Mouse (Mus musculus) testis, postnatal 10 days (tissue): ENCODE measurements around the gene Kcnc2.
"Not testable (repeated sequence)": the region's sequence is repeated elsewhere in the genome, so short reads cannot be mapped to it uniquely, and the experiment has no call there.

Experiments used
- DNase-seq: peaks from one replicate; pipeline ENCODE4 v3.0.0; 2021; ENCODE audit warnings: low spot score

Gene Kcnc2

DNA sequence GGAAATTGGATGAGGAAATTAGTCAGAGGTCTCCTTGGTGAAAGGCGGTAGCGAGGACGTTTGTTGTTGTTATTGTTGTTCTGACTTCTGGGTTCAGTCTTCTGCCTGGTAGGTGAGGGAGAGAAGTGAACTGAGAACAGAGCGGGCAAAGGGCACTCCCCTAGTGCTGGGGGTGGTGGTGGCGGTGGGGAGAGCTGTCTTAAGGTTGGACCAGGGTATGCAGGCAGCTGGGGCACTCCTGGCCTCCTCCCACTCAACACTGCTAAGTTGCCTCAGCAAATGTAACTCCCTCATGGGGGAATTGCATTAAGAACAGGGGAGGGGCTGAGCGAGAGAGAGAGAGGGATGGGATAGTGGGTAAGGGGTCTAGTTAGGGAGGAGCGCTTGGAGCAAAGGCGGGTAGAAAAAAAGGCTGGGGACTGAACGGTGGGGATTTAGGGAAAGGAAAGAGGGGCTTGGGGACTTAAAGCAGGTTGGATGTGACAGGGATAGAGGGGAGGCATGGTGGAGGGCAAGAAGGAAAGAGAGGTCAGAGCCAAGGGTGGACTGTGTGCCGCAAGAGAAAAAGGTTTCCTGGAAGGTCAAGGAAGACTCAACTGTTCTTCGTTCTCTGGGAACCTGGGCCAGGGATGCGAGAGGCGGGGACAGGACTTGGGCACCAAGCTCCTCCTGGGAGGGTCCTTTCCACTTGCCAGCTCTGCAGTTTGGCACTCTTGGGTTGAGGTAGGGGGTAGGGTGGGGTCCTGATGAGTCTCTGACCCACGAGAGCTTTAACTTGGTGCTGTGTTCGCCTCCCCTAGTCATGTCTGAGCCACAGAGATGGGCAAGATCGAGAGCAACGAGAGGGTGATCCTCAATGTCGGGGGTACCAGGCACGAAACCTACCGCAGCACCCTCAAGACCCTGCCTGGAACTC lies at the start of gene Kcnc2:
Gene Kcnc2 (plus strand): TSS at position 235 of the 916 bp plus-strand sequence.
- no peak for DNase-seq

DNA sequence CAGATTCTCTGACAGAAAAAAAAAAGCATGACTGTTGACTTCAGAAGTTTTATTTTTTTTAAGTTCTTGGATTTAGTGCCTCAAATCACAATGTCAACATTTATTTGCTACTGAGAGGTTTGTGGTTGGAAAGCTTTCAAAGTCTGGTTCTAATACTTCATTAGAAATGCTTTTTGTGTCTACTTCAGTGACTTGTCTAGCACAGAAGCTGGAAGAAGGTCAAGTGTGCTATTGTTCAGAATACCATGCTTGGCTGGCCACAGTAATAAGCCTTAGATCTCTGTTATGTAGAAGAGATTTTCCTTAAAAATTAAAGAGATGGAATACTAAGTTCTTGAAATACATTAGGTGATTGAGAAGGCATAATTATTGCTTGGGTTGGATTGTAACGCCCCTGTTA lies 43.8 kb upstream of the Kcnc2 start:
- no peak for DNase-seq

DNA sequence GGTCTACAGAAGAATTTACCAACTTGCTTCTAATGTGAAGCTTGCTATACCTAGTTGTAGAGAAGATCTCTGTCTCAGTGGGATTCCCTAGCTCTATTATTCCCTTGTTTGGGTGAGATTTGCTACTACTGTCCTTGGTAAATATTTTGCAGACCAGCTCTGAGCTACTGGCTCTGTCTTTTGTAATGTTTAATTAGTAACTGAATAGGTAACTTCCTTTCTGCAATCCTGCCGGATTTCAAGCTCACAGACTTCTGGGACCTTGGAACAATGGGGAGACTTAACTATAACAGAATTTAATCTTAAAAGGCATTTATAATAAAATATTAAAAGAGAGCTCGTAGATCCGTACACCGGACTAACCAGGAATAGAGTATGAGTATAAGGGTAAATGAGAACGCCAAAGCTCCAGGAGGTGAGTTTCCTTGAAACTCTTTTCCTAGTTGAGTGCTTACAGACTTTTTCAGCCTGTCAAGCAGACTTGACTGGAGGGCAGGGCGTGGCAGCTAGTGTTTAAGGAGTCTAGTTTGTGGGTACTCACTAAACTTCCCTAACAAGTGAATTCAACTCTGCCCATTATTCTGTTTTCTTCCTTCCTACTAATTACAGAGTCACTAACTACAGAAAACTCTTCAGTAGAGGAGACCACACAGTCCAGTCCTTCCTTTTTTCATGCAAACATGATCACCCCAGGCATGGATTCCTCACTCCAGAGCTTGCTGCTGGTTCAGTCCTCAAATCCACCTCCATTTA lies 41.7 kb upstream of the Kcnc2 start:
- DNase-seq: not testable (repeated sequence)

DNA sequence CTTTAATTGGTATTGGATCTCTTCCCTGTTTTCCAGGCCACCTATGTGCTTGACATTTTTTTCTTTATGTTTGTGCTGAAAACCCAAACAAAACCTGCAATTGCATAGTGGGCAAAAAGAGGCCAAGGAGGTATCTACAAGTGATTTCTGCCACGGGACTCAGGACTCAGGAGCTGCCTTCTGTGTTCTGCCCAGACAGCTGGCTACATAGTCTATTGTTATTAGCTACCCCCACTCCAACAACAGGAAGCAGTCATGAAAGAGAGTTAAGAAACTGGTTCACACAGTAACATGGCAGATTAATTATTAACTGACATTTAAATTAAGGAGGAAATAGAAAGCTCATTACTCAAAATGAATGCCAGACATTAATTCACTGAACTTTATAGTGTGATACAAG lies 38.2 kb upstream of the Kcnc2 start:
- DNase-seq: not testable (repeated sequence)

DNA sequence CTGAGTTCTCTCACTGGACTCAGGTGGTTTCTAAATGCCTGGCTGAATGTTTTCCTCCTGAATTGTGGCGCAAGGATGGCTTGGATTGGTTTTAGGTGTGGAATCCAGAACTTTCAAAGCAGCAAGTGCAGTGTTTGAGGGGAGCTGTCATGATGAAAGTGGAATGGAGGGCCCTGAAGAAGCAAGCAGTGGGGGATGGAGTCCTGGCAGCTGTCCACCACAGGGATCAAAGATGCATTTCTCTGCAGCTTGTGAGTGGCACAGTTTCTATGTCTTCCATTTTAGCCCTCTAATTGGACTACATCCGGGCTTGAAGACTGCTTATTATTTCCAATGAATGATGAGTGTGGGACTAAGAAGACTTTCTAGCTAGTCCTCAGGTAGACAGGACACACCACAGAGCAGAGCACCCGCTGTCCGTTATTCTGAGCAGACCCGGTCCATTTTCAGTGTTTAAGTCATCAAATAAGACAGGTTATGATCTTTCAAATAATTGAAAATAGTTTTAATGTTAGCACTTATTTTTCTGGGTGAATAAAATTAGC lies 35.5 kb upstream of the Kcnc2 start:
- DNase-seq: not testable (repeated sequence)

DNA sequence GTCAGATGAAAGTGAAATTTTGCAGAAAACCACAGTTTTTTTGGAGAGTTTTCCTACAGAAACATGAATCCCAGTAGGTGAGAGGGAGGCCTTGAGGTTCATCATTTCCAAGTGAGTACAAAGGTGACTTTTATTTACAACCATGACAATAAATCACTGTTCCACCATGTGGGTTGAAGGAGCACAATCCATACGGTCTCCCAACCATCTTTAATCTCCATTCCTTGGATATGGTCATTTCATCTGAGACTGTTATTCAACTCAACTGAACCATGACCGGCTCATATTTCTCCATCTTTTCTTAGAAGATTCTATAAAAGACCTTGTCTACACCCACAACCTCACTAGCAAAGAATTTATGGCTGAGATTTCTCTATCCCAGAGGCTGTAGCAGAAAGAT lies 22.6 kb upstream of the Kcnc2 start:
- DNase-seq: no peak

DNA sequence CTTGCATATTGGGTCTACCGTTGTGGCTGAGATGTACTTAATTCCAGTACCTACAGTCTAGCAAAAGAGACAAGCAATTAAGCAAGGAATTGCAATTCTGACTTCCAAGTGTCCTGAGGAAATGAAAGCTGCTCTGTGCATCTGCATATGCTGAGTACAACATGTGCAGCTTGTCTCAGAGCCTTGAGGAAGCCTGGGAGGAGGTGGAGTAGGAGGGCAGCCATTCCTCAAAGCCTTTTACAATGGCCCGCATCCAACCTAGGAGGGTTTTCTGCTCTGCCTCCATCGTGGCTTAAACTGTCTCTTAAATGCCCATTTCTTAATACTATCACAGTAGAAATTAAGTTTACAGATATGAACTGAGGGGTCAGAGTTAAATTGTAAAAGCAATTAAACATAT lies 7.5 kb upstream of the Kcnc2 start:
- no peak for DNase-seq

DNA sequence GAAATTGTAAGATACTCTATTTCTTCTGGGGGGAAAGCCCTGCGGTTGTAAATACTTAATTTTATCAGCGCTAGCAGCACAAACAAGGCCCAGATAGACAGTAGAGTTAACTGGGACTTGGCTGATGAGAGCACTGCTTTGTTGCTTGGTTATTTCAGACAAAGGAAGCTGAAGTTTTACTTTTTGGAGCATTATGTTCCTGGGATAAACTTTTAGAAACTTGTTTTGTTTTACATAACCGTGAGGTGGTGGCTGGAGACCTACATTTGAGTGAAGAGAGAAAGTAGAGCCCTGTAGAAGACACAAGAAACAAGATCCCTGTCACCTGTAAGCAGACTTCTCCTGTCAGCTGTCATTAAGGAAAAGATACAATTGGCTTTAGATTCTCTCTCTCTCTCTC lies 1.4 kb upstream of the Kcnc2 start:
- DNase-seq: no peak

DNA sequence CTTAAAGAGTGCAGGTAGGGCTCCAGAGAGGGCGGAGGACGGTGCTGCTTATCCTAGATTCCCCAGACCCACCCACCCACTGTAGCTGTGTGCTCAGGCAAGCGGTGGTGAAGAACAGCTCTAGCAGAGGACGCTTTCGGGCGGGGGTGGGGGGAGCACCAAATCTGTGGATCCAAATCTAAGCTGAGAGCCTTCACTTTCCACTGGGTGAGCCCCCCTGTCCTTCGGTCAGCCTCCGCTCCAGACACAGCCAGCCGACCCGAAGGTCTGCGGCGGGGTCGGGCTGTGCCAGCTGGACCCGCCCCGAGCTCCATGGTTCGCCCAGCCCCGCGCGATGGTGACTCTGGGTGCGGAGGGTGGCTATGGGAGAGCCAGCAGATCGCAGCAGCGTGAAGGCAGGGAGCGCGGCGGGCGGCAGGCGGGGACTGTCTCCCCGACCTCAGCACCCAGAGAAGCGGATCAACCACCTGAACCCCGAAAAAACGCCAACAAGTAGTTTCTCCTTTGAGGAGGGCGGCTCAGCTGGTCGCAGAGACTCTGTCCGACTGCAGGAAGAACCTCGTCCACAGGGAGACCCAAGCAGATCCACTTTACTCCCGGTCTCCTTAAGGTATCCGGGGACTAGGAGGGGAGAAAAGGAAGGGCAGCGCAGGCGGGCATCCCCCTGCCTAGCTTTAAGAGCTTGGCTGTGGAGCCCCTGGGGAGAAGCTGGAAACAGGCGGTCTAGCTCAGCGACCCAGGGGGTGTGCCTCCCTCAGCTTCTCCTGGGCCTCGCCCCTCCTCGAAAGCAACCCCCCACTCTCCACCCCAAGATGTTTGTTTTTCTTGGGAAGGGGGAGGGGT lies 761 bp upstream of the Kcnc2 start:
- peak; percentile 48 for DNase-seq

DNA sequence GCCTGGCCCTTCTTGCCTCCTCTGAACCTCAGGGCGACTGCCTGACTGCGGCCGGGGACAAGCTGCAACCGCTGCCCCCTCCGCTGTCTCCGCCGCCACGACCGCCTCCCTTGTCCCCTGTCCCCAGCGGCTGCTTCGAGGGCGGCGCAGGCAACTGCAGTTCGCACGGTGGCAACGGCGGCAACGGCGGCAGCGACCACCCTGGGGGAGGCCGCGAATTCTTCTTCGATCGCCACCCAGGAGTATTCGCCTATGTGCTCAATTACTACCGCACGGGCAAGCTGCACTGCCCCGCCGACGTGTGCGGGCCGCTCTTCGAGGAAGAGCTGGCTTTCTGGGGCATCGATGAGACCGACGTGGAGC lies 863 bp downstream of the Kcnc2 start:
- DNase-seq: peak; percentile 47

DNA sequence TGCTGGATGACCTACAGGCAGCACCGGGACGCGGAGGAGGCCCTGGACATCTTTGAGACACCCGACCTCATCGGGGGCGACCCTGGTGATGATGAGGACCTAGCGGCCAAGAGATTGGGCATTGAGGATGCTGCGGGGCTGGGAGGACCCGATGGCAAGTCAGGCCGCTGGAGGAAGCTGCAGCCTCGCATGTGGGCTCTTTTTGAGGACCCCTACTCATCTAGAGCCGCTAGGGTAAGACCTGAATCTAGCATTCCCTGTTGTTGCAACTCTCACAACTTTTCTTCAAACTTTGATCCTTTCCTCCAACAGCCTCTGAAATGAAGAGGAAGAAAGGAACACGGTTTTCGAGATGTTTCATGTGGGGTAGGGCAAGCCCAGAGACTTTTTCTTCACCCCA lies 1.2 kb downstream of the Kcnc2 start:
- DNase-seq: peak; percentile 39

DNA sequence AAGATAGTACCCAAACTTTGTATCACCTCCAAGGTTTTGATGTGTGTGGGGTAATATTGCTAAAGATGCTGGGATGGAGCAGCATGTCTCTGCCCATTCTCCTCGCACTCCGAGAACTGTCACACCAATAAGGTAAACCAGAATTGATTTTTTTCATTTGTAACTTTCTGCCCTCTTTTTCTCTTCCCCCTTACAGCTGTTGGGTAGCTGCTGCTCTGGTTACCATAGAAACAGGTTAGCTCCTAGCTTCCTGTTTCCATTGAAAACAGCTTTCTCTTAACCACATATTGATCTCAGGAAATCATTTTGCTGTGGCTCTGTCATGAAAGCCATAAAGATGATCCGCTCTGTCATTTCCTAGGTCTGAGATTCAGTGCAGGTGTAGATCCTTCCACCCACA lies 7.1 kb downstream of the Kcnc2 start:
- DNase-seq: no peak

DNA sequence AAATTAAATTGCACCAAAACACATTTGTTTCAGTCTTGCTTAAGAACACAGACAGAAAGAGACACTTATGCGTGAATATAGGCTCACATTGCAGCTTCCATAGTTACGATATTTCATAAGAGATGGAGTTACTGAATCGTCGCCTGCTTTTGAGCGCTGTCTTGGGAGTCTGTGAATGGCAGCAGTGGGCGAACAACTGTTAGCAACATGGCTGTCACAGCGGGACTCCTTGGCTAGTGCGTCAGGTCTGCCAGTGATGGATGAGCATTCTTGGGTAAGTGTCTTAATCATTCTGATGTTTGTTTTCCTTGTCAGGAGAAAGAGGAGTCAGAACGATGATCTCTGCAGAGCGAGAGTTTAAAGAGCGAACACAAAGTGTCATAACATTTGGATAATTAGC lies 44.2 kb downstream of the Kcnc2 start:
- DNase-seq: no peak

DNA sequence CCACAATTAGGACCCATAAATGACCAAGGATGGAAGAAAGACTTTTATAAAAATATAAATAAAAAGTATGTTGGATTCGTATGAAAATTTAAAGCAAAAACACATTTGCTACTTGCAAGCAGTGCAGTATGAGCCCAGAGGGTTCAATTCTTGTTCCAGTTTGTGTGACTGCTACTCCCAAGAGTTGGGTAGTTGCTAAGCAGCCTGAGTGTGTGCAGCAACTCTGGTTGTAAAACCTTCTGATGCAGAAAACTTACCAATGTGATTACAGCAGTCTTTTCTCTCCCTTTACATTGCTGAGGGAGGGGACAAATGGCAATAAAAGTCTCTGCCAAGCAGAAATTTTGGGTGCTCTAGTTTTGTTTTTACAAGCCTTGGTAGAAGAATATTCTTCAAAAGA lies 46.9 kb downstream of the Kcnc2 start:
- DNase-seq: no peak

DNA sequence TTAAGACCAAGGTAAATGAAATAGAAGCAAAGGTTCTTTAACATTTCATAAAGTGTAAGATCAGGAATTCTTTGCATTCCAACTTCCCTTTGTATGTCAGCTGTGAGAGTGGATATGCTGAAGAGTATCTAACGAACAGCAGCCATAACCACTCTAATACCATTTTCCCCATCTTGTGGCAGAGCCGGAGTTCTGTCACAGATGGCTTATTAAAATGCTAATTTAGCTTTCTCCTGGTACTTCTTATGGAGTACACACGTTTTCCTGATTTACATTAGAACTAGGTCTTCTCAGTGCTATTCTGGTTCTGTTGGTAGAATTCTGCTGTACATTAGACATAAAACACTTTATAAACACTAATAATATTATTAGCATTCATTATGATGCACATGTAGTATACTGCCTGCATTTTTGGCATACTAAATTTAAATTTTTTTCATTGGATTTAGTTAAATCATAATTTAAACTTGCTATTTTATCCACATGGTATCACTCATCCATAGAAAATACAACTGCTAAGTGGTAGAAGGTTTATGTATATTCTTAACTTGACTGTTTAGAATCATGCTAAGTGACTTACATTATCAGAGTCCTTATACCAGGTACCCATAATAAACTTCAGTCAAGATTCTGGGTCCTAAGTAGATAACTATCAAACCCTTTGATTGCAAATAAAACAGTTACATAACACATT lies 86.9 kb downstream of the Kcnc2 start:
- no peak for DNase-seq

DNA sequence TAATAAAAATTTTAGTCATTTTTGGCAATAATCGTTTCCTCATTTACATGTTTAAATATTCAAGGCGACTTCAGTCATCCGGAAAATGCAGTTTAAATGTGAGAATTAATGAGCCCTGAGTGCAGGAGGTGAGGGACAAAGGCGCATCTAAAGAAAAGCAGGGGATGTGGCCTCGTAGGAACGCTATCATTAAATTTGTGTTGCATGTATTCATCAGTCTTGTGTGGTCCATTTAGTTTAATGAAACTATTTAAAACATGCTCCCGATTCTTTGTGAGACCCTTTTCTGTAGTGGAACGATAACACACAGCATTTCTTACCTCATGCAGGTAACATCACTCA lies 87.4 kb downstream of the Kcnc2 start:
- no peak for DNase-seq

DNA sequence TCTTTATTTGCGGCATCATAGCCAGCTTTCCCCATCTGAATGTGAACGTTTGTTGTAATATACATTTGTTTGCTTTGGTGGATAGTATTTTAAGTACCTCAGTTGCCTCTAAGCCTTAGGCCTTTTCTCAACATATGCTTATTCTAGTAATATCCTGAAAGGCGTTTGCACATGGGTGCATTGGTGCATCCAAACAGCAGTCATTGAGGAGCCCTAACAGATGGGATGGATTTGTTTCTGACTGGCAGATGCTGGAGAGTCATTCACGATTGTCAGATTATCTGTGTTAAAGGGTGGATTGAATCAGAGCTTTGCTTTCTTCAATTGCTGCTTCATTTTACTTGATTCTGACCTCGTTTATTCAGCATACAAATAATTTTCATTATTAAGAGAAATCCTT lies 89.8 kb downstream of the Kcnc2 start:
- no peak for DNase-seq

DNA sequence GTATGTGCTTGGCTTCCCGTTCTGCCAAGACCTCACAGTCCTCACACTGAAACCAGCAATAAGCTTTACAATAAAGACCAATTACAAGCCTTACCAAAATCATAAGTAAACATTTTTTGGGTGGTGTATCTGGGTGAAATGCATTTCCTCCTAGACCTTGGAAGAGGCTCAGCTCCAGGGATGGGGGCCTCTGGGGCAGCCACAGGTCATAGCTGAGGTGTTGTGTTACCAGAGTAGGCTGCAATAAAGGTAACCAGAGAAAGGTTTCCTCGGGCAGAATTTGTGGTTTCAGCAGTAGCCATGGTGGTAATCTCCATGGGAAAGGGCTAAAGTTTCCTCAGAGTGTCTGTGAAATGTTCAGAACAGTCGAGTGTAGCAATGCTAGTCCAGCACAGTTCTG lies 97.4 kb downstream of the Kcnc2 start:
- DNase-seq: no peak

DNA sequence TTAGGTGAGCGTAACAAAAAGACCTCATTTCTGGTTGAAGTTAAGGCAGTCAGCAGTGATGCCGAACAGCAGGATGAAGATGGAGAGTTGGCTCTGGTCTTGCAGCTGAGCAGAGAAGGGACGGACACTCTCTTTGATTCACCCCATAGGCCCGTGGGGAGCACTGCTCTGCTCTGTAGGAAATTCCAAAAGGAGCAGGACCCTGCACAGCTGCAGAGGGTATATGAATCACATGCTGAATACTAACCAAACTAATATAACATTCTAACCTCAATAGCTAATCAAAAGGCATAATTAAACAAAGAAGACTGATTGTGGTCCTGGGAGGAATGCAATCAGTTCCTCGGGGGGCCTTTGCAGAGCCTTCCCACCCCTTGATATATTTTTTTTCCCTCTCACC lies 106.2 kb downstream of the Kcnc2 start:
- DNase-seq: no peak

DNA sequence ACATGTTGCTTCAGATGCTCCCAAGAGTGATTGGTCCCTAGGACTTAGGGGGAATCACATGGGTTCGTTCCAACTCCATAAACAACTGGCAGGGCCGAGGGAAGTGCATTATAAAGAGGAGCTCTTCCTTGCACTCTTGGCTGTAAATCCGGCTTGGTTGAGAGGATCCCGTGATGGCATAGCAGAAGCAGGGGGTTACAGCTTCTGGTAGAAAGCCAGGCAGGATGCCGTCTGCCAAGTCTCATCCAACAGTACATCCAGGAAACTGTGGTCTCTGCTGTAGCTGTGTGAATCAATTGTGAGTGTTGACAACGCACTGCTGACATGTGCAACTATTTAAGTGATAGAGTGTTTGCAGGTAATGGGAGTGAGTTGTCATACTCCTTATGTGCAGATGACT lies 107.5 kb downstream of the Kcnc2 start:
- DNase-seq: no peak

DNA sequence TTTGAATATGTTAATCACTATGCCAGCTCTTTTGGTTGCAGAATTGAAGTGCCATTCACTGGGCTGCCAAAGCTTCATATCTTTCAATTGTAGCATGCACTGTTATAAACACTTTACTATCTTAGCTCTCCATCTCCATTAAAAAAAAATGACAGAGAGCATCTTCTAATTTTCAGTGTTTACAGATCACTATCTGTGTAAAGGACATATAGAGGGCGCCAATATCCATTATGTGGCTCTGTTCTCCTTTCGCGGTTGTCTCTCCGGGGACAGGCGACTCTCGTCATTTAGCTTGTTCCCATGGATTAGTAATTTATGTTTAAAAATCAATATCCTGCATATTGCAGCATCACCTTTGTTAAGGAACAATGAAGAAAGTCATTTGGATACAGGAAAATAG lies 109.7 kb downstream of the Kcnc2 start:
- DNase-seq: no peak
